Mouse (Mus musculus) cerebellum, adult 11-12 months (tissue): ENCODE measurements around the gene Stk26.

Experiments
- DNase-seq: peaks from one replicate; pipeline ENCODE4 v3.0.0; 2022

Gene Stk26

DNA sequence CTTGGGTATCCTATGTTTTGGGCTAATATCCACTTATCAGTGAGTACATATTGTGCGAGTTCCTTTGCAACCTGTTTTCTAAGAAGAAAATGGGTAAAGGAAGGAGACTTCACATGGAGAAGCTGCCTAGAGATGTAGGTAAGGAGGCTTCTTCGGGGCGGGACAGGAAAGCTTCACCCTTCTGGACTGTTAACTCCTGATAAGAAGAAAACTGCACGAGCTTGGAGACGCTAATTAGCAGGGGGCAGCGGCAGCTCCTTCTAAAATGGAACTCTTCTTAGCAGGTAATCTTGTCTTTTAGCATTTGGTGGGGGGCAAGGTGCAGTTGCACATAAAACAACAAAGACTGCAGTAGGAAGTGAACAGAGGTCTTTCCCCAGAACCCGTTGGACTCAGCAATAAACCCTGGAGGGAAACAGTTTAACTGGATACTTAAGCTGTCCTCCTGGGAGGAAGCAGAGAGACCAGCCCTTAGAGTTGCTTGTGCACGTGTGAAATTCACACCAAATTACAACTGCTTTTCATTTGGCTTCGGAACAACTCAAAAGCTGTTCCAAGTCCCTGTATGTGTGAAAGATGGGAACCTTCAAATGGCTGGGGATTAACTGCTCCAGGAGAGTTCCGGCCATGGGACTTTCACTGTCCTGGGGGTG lies 86.2 kb downstream of the Stk26 start:
- no peak for DNase-seq

DNA sequence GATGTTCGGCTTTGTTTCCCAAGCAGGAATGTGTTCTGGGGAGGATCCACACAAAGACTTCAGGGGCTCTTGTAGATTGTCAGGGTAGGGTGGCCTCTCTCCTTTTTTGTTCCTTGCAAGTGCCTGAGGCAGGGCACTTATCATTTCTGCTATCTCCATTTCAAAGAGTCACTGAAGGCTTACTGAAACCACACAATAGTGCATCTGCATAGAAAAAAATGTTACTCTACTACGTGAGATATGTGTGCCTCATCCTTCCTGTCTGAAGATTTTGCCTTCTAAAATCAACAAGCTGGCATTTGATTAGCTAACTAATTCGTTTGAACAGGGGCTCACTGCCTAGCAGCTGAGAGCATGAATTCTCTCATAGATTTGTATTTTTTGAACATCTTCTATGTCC lies 89.5 kb downstream of the Stk26 start:
- DNase-seq = no peak

GRCm38 (mm10) chrX:50937117-50937516 lies 96.3 kb downstream of the Stk26 start:
- no peak for DNase-seq

GRCm38 (mm10) chrX:50942610-50943009 lies 101.8 kb downstream of the Stk26 start, which contains the start of gene Frmd7:
TSS of gene Frmd7 (minus strand) at chrX:50942710.
- no peak for DNase-seq
